Mouse (Mus musculus): ENCODE results near the gene Ephx3. TPM values are rescaled to one million over a fixed set of nuclear protein-coding genes. Genes with fewer than 3 reads are reported as not detected.

Ephx3 gene
- polyA plus RNA-seq, 1 experiment from 2014 or later, result 0.20 TPM

- Histone ChIP-seq H3K4me3 (no peak overlapping the region), H3K9me3 (no peaks in the 10 kb centered on the region), H3K4me2 (no peak overlapping the region), H3K4me1 (replicated peaks) (0 out of 2 replicates have a peak, but pooled peaks cover 4% of the 10 kb centered on the region), H3K36me3 (peaks cover 99% of the 10 kb centered on the region), H3K27me3 (no peaks in the 10 kb centered on the region), H3K9ac (no peak overlapping the region), H3K27ac (replicated peaks) (no peak overlapping the region)
- WGBS, result 91% methylated on average over 3 of the region's 3 CpGs
- no peak for ATAC-seq (ENCODE audit: low read depth)
Measured at GRCm38 (mm10) chr17:32202972-32203371, 13.6 kb upstream of the Ephx3 start.

GRCm38 (mm10) chr17:32201086-32201485, 11.7 kb upstream of the Ephx3 start:
- H3K36me3 ChIP-seq, result peaks cover 99% of the 10 kb centered on the region
- ATAC-seq (ENCODE audit: low read depth), result no peak
- no peak overlapping the region for H3K4me2 ChIP-seq
- no peaks in the 10 kb centered on the region for H3K27me3 ChIP-seq
- no peak overlapping the region for H3K27ac ChIP-seq (replicated peaks)
- H3K9me3 ChIP-seq, result no peaks in the 10 kb centered on the region
- H3K9ac ChIP-seq, result no peak overlapping the region
- 81% methylated on average over 4 of the region's 5 CpGs for WGBS
- H3K4me3 ChIP-seq, result no peak overlapping the region
- H3K4me1 ChIP-seq (replicated peaks), result no peaks in the 10 kb centered on the region

- whole genome bisulfite sequencing, result 90% methylated on average over 2 of the region's 2 CpGs
- Histone ChIP-seq H3K9me3 (no peaks in the 10 kb centered on the region), H3K27me3 (no peaks in the 10 kb centered on the region), H3K9ac (no peak overlapping the region), H3K4me2 (no peak overlapping the region), H3K36me3 (peaks cover 95% of the 10 kb centered on the region), H3K27ac (replicated peaks) (no peak overlapping the region), H3K4me3 (no peak overlapping the region), H3K4me1 (replicated peaks) (no peaks in the 10 kb centered on the region)
- ATAC-seq (ENCODE audit: low read depth), result no peak
Measured at GRCm38 (mm10) chr17:32199796-32200195, 10.4 kb upstream of the Ephx3 start.

- Histone ChIP-seq H3K4me3 (no peak overlapping the region), H3K36me3 (peaks cover 69% of the 10 kb centered on the region), H3K4me1 (replicated peaks) (no peaks in the 10 kb centered on the region), H3K27ac (replicated peaks) (no peak overlapping the region), H3K9me3 (no peaks in the 10 kb centered on the region), H3K27me3 (no peaks in the 10 kb centered on the region), H3K9ac (no peak overlapping the region), H3K4me2 (no peak overlapping the region)
- 85% methylated on average over 14 of the region's 14 CpGs for WGBS
- no peak for ATAC-seq (ENCODE audit: low read depth)
Measured at GRCm38 (mm10) chr17:32197156-32197555, 7.8 kb upstream of the Ephx3 start.

- no peak overlapping the region for H3K4me3 ChIP-seq
- no peaks in the 10 kb centered on the region for H3K4me1 ChIP-seq (replicated peaks)
- H3K27ac ChIP-seq (replicated peaks), result no peak overlapping the region
- no peaks in the 10 kb centered on the region for H3K9me3 ChIP-seq
- H3K4me2 ChIP-seq, result no peak overlapping the region
- 94% methylated on average over 5 of the region's 5 CpGs for WGBS
- ATAC-seq (ENCODE audit: low read depth), result no peak
- peaks cover 55% of the 10 kb centered on the region for H3K36me3 ChIP-seq
- no peak overlapping the region for H3K9ac ChIP-seq
- H3K27me3 ChIP-seq, result no peaks in the 10 kb centered on the region
Measured at GRCm38 (mm10) chr17:32195725-32196124, 6.4 kb upstream of the Ephx3 start.

- H3K4me2 ChIP-seq, result no peak overlapping the region
- H3K27me3 ChIP-seq, result peaks cover 26% of the 10 kb centered on the region
- peaks cover 28% of the 10 kb centered on the region for H3K36me3 ChIP-seq
- H3K9me3 ChIP-seq, result no peaks in the 10 kb centered on the region
- no peak overlapping the region for H3K27ac ChIP-seq (replicated peaks)
- ATAC-seq (ENCODE audit: low read depth), result no peak
- WGBS, result 81% methylated on average over 5 of the region's 5 CpGs
- H3K4me1 ChIP-seq (replicated peaks), result peaks cover 14% of the 10 kb centered on the region
- no peak overlapping the region for H3K4me3 ChIP-seq
- no peak overlapping the region for H3K9ac ChIP-seq
Measured at GRCm38 (mm10) chr17:32193010-32193409, 3.7 kb upstream of the Ephx3 start.

- Histone ChIP-seq H3K4me3 (no peak overlapping the region), H3K36me3 (no peaks in the 10 kb centered on the region), H3K27ac (replicated peaks) (no peak overlapping the region), H3K4me2 (peak overlapping the region; percentile 75), H3K9ac (no peak overlapping the region), H3K9me3 (no peaks in the 10 kb centered on the region), H3K27me3 (peaks cover 27% of the 10 kb centered on the region), H3K4me1 (replicated peaks) (peaks cover 14% of the 10 kb centered on the region)
- ATAC-seq (ENCODE audit: low read depth), result no peak
- 17% methylated on average over 5 of the region's 5 CpGs for WGBS
Measured at GRCm38 (mm10) chr17:32189850-32190249, 501 bp upstream of the Ephx3 start.

GRCm38 (mm10) chr17:32183017-32183416, 6.3 kb downstream of the Ephx3 start:
- no peak for ATAC-seq (ENCODE audit: low read depth)
- Histone ChIP-seq H3K4me1 (replicated peaks) (peaks cover 20% of the 10 kb centered on the region), H3K27ac (replicated peaks) (no peak overlapping the region), H3K9ac (no peak overlapping the region), H3K36me3 (no peaks in the 10 kb centered on the region), H3K27me3 (peaks cover 1% of the 10 kb centered on the region), H3K9me3 (no peaks in the 10 kb centered on the region), H3K4me3 (no peak overlapping the region), H3K4me2 (no peak overlapping the region)
- 22% methylated on average over 8 of the region's 8 CpGs for WGBS

- Histone ChIP-seq H3K4me3 (no peak overlapping the region), H3K9ac (no peak overlapping the region), H3K36me3 (no peaks in the 10 kb centered on the region), H3K4me1 (replicated peaks) (peaks cover 20% of the 10 kb centered on the region), H3K9me3 (no peaks in the 10 kb centered on the region), H3K27me3 (no peaks in the 10 kb centered on the region), H3K4me2 (no peak overlapping the region), H3K27ac (replicated peaks) (peak overlapping the region; percentile 83)
- WGBS, result 22% methylated on average over 11 of the region's 11 CpGs
- peak; percentile 74 for ATAC-seq (ENCODE audit: low read depth)
Measured at GRCm38 (mm10) chr17:32179621-32180491, 9.5 kb downstream of the Ephx3 start.

- H3K27me3 ChIP-seq, result no peaks in the 10 kb centered on the region
- WGBS, result 90% methylated on average over 4 of the region's 4 CpGs
- no peaks in the 10 kb centered on the region for H3K9me3 ChIP-seq
- H3K4me3 ChIP-seq, result no peak overlapping the region
- no peak overlapping the region for H3K27ac ChIP-seq (replicated peaks)
- no peak for ATAC-seq (ENCODE audit: low read depth)
- H3K4me1 ChIP-seq (replicated peaks), result peaks cover 20% of the 10 kb centered on the region
- H3K9ac ChIP-seq, result no peak overlapping the region
- H3K4me2 ChIP-seq, result no peak overlapping the region
- H3K36me3 ChIP-seq, result no peaks in the 10 kb centered on the region
Measured at GRCm38 (mm10) chr17:32176919-32177318, 12.4 kb downstream of the Ephx3 start.

- H3K4me3 ChIP-seq, result no peak overlapping the region
- 74% methylated on average over 7 of the region's 7 CpGs for WGBS
- no peak overlapping the region for H3K27ac ChIP-seq (replicated peaks)
- H3K4me1 ChIP-seq (replicated peaks), result no peaks in the 10 kb centered on the region
- no peak for ATAC-seq (ENCODE audit: low read depth)
- no peak overlapping the region for H3K9ac ChIP-seq
- H3K9me3 ChIP-seq, result no peaks in the 10 kb centered on the region
- H3K36me3 ChIP-seq, result no peaks in the 10 kb centered on the region
- H3K4me2 ChIP-seq, result no peak overlapping the region
- no peaks in the 10 kb centered on the region for H3K27me3 ChIP-seq
Measured at GRCm38 (mm10) chr17:32173166-32173565, 16.2 kb downstream of the Ephx3 start.

GRCm38 (mm10) chr17:32172485-32172884, 16.9 kb downstream of the Ephx3 start:
- H3K9me3 ChIP-seq, result no peaks in the 10 kb centered on the region
- no peak overlapping the region for H3K9ac ChIP-seq
- no peaks in the 10 kb centered on the region for H3K27me3 ChIP-seq
- H3K27ac ChIP-seq (replicated peaks), result no peak overlapping the region
- no peak overlapping the region for H3K4me2 ChIP-seq
- 0 out of 2 replicates have a peak, but pooled peaks cover under 1% of the 10 kb centered on the region for H3K4me1 ChIP-seq (replicated peaks)
- no peaks in the 10 kb centered on the region for H3K36me3 ChIP-seq
- no peak overlapping the region for H3K4me3 ChIP-seq
- WGBS, result 89% methylated on average over 2 of the region's 2 CpGs
- ATAC-seq (ENCODE audit: low read depth), result no peak
